Mouse (Mus musculus) heart, postnatal 36 days (tissue): ENCODE data around the gene Prpf40b. TPM values are rescaled to one million over a fixed set of nuclear protein-coding genes. Genes with fewer than 3 reads are reported as not detected.

Source experiments
- DNase-seq, 2 experiments: peaks; one replicate each; pipeline ENCODE4 v3.0.0; 2021 to 2022
- intact Hi-C: fragments of 180-260 bp; cut with DNase I; formaldehyde crosslinking; loops from one replicate; pipeline ENCODE4 v1.15.1; 2025
- total RNA-seq, 2 experiments: library from RNA; stranded (reverse); gene quantifications; 2 replicates each; pipeline ENCODE4 v1.2.3; 2021

Gene Prpf40b
- total RNA-seq, 2 experiments from 2014 or later: 20.4 to 24.3 TPM

DNA sequence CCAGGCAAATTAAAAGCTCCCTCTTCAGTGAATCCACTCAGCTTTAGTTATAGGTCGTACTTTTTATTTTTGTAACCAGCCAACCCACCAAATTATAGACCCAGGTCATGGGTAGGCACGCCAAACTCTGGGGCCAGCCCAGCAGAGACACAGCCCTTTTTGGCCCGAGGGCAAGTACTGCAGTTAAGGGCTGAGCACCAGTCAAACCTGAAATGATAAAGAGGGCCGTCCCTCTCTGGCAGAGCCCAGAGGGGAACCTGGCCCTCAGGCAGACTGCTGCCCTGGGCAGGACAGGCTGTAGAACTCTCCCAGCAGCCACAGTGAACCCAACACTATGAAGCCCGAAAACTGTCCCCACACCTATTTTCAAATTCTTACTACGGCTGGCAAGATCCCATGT lies 61.6 kb downstream of the Prpf40b start:
- DNase-seq: no peak
- intact Hi-C loops: no loop called here

DNA sequence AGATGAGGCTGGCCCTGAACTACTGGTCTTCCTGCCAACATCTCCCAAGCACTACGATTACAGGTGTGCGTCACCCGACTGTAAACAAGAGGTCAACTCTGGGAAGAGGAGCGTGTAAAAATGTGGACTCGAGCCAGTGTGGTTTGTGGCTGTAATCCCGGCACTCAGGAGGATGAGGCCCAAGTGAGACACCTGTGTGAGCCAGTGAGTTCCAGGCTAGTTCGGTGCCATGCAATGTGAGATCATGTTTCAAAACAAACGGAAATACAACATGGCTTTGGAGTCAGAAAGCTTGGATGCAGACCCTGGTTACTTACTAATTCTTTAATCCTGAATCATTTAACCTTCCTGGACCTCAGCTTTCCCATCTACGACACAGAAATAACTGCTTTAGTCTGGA lies 64.1 kb downstream of the Prpf40b start:
- intact Hi-C loops: no loop called here
- DNase-seq: no peak

DNA sequence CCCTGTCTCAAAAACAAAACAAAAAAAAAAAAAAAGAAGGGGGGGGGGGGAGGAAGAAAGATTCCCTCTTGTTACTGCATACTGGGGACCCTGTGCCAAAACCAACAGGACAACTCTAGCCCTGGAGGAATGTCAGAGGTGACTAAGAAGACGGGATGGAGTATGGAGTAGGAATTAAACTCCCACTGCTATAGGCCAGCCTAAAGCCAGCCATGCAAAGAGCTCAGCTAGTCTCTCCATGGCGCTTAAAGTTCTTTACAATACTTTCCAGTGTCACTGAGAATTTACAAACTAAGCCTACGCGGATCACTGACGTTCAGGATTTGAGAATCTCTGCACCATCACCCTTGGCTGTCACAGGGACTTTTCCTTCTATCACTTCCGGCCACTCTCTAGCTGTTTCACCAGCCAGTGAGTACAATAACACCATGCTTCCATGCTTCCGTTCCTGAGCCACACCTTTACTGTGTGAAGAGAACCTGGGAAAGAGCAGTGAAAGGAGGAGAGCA lies 69.2 kb downstream of the Prpf40b start:
- intact Hi-C loops: loop anchor here (2.0 kb wide), 1 partner anchor 13 kb away; no protein-coding TSS in a partner anchor
- DNase-seq: no peak

DNA sequence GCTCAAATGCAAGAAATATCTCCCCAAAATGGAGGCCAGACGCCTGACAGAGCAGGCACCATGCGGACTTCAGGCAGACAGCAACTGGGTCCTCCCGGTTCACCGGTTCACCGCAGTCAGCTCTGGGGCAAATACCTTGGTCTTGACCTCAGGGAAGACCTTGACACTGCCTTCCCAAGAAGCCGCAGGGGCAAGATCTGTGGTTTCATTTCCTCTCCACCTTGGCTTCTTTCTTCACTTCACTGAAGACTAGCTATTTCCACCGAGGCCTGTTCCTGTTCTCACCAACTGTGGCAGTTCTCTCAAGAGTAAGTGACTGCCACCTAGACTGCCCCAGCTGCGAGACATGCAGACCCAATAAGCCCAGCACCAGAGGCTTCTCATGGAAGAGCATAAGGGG lies 70.0 kb downstream of the Prpf40b start:
- intact Hi-C loops: loop anchor here (2.0 kb wide), 1 partner anchor 14 kb away; no protein-coding TSS in a partner anchor
- DNase-seq: no peak

Other genes starting within 250 kb of the Prpf40b start
- gene Prph, start 239.9 kb upstream of the Prpf40b start, total RNA-seq: under 1 TPM; 0.14 to 0.94 TPM
- under 1 TPM; 0.33 to 0.49 TPM for gene Troap, start 220.5 kb upstream of the Prpf40b start, total RNA-seq
- not detected for gene C1ql4, start 207.3 kb upstream of the Prpf40b start, total RNA-seq
- gene Dnajc22, start 201.9 kb upstream of the Prpf40b start, total RNA-seq: under 1 TPM; 0.22 to 0.36 TPM
- gene Spats2, start 169.2 kb upstream of the Prpf40b start, total RNA-seq: 1 to 10 TPM; 6.6 to 7.9 TPM
- gene Kcnh3, start 70.2 kb upstream of the Prpf40b start, total RNA-seq: under 1 TPM; 0.08 to 0.19 TPM
- 10 to 100 TPM; 46.6 to 49.5 TPM for gene Mcrs1, start 43.1 kb upstream of the Prpf40b start, total RNA-seq
- not detected for gene Fam186b, start 801 bp downstream of the Prpf40b start, total RNA-seq
- gene Fmnl3, start 75.4 kb downstream of the Prpf40b start, total RNA-seq: 10 to 100 TPM; 19.0 to 22.3 TPM
- 100 to 1,000 TPM; 233 to 243 TPM for gene Tmbim6, start 97.8 kb downstream of the Prpf40b start, total RNA-seq
- 1 to 10 TPM; 6.9 to 8.8 TPM for gene Nckap5l, start 162.7 kb downstream of the Prpf40b start, total RNA-seq
- gene Bcdin3d, start 179.6 kb downstream of the Prpf40b start, total RNA-seq: 1 to 10 TPM; 3.2 to 3.4 TPM
- gene Faim2, start 233.1 kb downstream of the Prpf40b start, total RNA-seq: under 1 TPM; 0.31 to 0.33 TPM